Mouse (Mus musculus): Measurements from ENCODE around the gene Rab34.

DNA sequence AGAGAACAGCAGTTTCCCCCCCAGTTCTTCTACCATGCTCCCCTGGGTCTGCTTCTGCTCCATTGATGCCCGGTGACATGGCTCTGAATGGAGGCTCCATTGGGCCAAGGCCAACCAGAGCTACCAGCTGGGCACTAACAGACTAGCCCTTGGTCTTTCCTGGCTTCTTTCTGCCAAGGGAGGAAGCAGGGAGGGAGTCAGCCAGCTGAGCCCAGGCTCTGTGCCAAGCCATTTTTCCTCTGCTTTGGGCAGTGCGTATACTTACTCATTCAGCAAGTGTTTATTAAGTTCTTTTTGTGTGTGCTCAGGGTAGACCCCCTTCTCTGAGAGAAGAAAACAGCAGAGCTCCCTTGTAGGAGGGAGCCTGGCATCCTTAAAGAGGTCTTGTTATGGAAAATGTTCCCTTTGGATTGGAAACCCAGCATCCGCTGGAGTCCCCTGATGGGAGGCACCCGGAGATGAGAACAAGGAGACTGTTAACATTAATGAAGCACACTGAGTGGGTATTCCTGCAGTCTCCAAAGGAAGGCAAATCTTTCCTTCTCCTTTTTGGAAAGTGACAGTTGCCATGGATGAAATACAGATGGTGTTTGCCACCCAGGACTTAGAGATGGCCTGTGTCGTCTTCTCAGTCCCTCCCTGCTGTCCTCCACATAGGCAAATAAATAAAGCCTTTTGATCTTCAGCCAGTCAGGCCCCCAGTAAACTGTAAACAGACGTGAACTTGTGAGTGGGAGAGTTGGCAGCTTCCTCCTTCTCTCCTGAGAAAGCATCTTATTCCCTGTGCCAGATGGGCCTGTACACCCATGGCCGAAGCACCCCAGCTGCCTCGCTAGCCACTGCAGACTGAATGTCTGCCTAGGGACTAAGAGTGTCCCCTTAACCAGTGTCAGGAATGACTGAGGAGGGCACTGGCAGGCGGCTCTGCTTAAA, 35.7 kb upstream of the Rab34 start:
- TF ChIP-seq CTCF (conservative IDR thresholded peaks at IDR 0.05; ENCODE audit: insufficient read depth, insufficient read length, low read depth, low read length) (no peak), POLR2A (IDR thresholded peaks at IDR 0.05; ENCODE audit: low read depth, low read length) (no peak)
